Mouse (Mus musculus): ENCODE data around the gene Rplp2. TPM values are rescaled to one million over a fixed set of nuclear protein-coding genes. Genes with fewer than 3 reads are reported as not detected.

Rplp2 gene
- polyA plus RNA-seq, 1 experiment from 2014 or later: 1,250 TPM

GRCm38 (mm10) chr7:141472763-141473162, 25.6 kb downstream of the Rplp2 start:
- Histone ChIP-seq H3K27ac (ENCODE audit: low read length) (no peak overlapping the region), H3K4me3 (replicated peaks; ENCODE audit: low read length) (no peak overlapping the region), H3K36me3 (ENCODE audit: control insufficient read depth, insufficient read depth, low read length) (peaks cover 14% of the 10 kb centered on the region), H3K4me1 (ENCODE audit: control insufficient read depth, insufficient read depth, low read length) (peaks cover 45% of the 10 kb centered on the region), H3K9ac (ENCODE audit: low read length) (no peak overlapping the region), H3K27me3 (ENCODE audit: control insufficient read depth, insufficient read depth, low read length) (no peaks in the 10 kb centered on the region), H3K9me3 (replicated peaks; ENCODE audit: control insufficient read depth, low read length) (no peaks in the 10 kb centered on the region), H3K4me2 (ENCODE audit: low read depth, low read length) (no peak overlapping the region)
- ATAC-seq (ENCODE audit: insufficient read depth, low FRiP score): no peak
- 87% methylated on average over 6 of the region's 6 CpGs for WGBS

- Histone ChIP-seq H3K9ac (ENCODE audit: low read length) (peak overlapping the region; percentile 82), H3K4me3 (replicated peaks; ENCODE audit: low read length) (peak overlapping the region; percentile 72), H3K27ac (ENCODE audit: low read length) (no peak overlapping the region), H3K27me3 (ENCODE audit: control insufficient read depth, insufficient read depth, low read length) (no peaks in the 10 kb centered on the region), H3K36me3 (ENCODE audit: control insufficient read depth, insufficient read depth, low read length) (peaks cover 14% of the 10 kb centered on the region), H3K9me3 (replicated peaks; ENCODE audit: control insufficient read depth, low read length) (no peaks in the 10 kb centered on the region), H3K4me1 (ENCODE audit: control insufficient read depth, insufficient read depth, low read length) (peaks cover 42% of the 10 kb centered on the region), H3K4me2 (ENCODE audit: low read depth, low read length) (peak overlapping the region; percentile 81)
- WGBS: 9% methylated on average over 5 of the region's 5 CpGs
- no peak for ATAC-seq (ENCODE audit: insufficient read depth, low FRiP score)
Measured at GRCm38 (mm10) chr7:141474160-141474559, 27.0 kb downstream of the Rplp2 start.

- peaks cover 6% of the 10 kb centered on the region; the same call in 1 of the 2 replicates for H3K36me3 ChIP-seq (ENCODE audit: control insufficient read depth, insufficient read depth, low read length)
- peak within 1 kb of the TSS; percentile 82 for H3K9ac ChIP-seq (ENCODE audit: low read length)
- peak within 1 kb of the TSS; percentile 72 for H3K4me3 ChIP-seq (replicated peaks; ENCODE audit: low read length)
- WGBS: under 1% methylated on average over 86 of the region's 87 CpGs
- peaks cover 36% of the 10 kb centered on the region for H3K4me1 ChIP-seq (ENCODE audit: control insufficient read depth, insufficient read depth, low read length)
- no peaks in the 10 kb centered on the region for H3K9me3 ChIP-seq (replicated peaks; ENCODE audit: control insufficient read depth, low read length)
- peak within 1 kb of the TSS; percentile 81 for H3K4me2 ChIP-seq (ENCODE audit: low read depth, low read length)
- peak; percentile 72 for ATAC-seq (ENCODE audit: insufficient read depth, low FRiP score)
- H3K27ac ChIP-seq (ENCODE audit: low read length): peak within 1 kb of the TSS; percentile 97
- no peaks in the 10 kb centered on the region for H3K27me3 ChIP-seq (ENCODE audit: control insufficient read depth, insufficient read depth, low read length)
Measured at GRCm38 (mm10) chr7:141475011-141475804, 28.0 kb downstream of the Rplp2 start, which contains the start of the genes Polr2l and Tspan4. Polr2l (minus strand) TSS chr7:141475132. Tspan4 (plus strand) TSS chr7:141475240.

DNA sequence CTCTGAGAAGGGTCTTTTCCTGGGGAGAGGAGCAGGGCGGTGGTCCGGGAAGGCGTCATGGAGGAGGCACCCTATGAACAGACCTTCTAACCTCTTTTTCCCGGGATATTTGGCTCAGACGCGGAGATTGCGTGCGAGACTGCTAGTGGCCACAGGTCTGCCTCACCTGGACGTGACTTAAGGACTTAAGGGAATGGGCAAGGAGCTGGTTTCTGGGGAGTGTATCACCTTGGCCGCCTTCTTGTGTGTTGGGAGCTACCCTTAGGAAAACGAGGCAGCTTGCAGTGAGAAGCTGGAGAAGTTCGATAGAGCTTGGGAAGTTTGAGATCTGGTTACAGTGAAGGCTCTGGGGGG, 28.6 kb downstream of the Rplp2 start:
- peak overlapping the region; percentile 97 for H3K27ac ChIP-seq (ENCODE audit: low read length)
- H3K9me3 ChIP-seq (replicated peaks; ENCODE audit: control insufficient read depth, low read length): no peaks in the 10 kb centered on the region
- peaks cover 6% of the 10 kb centered on the region; the same call in 1 of the 2 replicates for H3K36me3 ChIP-seq (ENCODE audit: control insufficient read depth, insufficient read depth, low read length)
- under 1% methylated on average over 12 of the region's 12 CpGs for WGBS
- H3K4me1 ChIP-seq (ENCODE audit: control insufficient read depth, insufficient read depth, low read length): peaks cover 36% of the 10 kb centered on the region
- peak overlapping the region; percentile 82 for H3K9ac ChIP-seq (ENCODE audit: low read length)
- no peak for ATAC-seq (ENCODE audit: insufficient read depth, low FRiP score)
- peak overlapping the region; percentile 72 for H3K4me3 ChIP-seq (replicated peaks; ENCODE audit: low read length)
- no peaks in the 10 kb centered on the region for H3K27me3 ChIP-seq (ENCODE audit: control insufficient read depth, insufficient read depth, low read length)
- peak overlapping the region; percentile 81 for H3K4me2 ChIP-seq (ENCODE audit: low read depth, low read length)

DNA sequence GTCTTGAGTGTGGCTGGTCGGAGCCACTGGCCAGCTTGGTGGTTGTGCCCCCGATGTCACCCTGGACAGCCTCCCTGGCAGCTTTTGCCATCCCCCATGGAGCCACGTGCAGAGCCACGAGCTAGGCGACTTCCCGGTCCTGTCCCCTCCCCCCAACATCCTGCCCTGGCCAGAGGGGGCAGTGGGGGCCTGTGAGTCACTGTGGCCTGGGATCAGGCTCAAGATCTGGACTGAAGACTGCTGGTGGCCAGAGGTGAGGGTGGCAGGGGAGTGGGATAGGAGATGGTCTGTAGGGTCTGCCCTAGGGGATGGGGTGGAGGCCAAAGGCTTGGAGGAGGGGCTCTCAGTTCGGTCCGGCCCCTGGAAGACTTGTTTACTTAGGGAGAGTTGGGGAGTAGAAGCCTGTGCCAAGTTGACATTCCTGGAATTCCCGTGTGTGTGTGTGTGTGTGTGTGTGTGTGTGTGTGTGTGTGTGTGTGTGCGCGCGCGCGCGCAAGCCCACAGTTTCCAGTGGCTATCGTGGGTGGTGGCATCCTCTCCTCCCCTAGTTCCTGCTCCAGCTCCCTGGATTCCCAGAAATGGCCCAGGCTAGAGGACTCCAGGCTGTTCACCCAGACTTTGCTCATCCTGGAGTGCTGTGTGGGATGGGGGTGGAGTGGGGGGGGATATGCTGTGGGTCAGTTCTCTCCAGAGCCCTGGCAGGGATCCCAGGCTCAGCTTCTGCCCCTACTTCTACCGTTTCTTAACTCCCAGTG, 29.2 kb downstream of the Rplp2 start:
- 0 out of 2 replicates have a peak, but pooled peaks cover 1% of the 10 kb centered on the region for H3K27me3 ChIP-seq (ENCODE audit: control insufficient read depth, insufficient read depth, low read length)
- 0 out of 2 replicates have a peak, but pooled peaks cover 2% of the 10 kb centered on the region for H3K36me3 ChIP-seq (ENCODE audit: control insufficient read depth, insufficient read depth, low read length)
- H3K4me3 ChIP-seq (replicated peaks; ENCODE audit: low read length): peak overlapping the region; percentile 72
- H3K9me3 ChIP-seq (replicated peaks; ENCODE audit: control insufficient read depth, low read length): no peaks in the 10 kb centered on the region
- peak overlapping the region; percentile 81 for H3K4me2 ChIP-seq (ENCODE audit: low read depth, low read length)
- H3K9ac ChIP-seq (ENCODE audit: low read length): peak overlapping the region; percentile 82
- peak; percentile 81 for ATAC-seq (ENCODE audit: insufficient read depth, low FRiP score)
- WGBS: 2% methylated on average over 17 of the region's 17 CpGs
- peaks cover 42% of the 10 kb centered on the region for H3K4me1 ChIP-seq (ENCODE audit: control insufficient read depth, insufficient read depth, low read length)
- peak overlapping the region; percentile 97 for H3K27ac ChIP-seq (ENCODE audit: low read length)

DNA sequence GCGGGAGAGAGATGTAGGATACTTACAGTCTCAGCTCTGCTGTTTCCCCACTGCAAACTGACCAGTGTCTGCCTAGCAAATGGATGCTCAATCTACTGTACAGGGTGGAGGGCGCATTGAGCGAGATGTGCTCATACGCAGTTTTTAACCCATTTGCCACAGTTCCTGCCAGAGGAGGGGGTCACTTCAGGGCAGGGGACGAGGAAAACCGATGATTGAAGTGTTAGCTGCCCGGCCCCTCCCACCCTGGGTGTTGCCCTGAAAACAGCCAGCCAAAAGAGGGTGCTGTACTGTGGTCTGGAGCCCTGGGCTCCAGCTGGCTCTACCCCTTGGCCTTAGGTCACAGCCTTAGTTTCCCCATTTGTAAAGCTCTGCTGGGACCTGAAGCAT, 29.8 kb downstream of the Rplp2 start:
- H3K27ac ChIP-seq (ENCODE audit: low read length): peak overlapping the region; percentile 97
- no peaks in the 10 kb centered on the region for H3K9me3 ChIP-seq (replicated peaks; ENCODE audit: control insufficient read depth, low read length)
- no peaks in the 10 kb centered on the region for H3K36me3 ChIP-seq (ENCODE audit: control insufficient read depth, insufficient read depth, low read length)
- ATAC-seq (ENCODE audit: insufficient read depth, low FRiP score): no peak
- WGBS: 3% methylated on average over 7 of the region's 7 CpGs
- H3K4me1 ChIP-seq (ENCODE audit: control insufficient read depth, insufficient read depth, low read length): peaks cover 47% of the 10 kb centered on the region
- H3K27me3 ChIP-seq (ENCODE audit: control insufficient read depth, insufficient read depth, low read length): 0 out of 2 replicates have a peak, but pooled peaks cover 4% of the 10 kb centered on the region
- peak overlapping the region; percentile 72 for H3K4me3 ChIP-seq (replicated peaks; ENCODE audit: low read length)
- peak overlapping the region; percentile 81 for H3K4me2 ChIP-seq (ENCODE audit: low read depth, low read length)
- peak overlapping the region; percentile 82 for H3K9ac ChIP-seq (ENCODE audit: low read length)

DNA sequence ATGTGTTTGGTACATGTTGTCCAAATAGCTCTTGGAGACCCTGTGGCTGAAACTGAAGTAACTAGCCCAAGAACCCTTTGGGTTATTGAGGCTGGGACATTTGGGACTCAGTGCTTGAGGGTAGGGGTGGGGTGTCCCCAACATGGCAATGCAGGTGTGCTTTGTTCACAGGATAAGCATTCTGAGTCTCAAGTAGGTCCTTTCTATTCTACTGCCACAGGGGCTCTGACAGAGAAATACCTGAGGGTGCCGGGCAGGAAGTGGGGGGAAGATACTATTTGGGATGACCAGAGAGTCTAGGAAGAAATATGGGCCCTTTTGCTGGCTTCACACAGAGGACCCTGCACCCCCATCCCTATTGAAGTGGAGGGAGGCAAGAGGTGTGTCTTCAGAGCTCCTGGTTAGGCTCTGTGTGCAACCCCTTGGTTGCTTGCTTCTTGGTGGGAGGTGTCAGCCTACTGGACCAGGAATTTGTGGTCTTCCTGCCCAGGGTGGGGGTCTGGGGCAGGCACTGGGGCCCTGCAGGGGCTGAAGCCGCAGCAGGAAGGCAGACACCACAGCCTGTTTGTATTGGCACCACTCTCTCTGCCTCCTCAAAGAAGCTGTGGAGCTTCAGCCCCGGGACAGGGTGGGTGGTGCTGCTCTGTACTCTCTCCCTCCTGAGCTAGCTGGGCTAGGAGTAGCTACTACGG, 30.6 kb downstream of the Rplp2 start:
- 31% methylated on average over 4 of the region's 4 CpGs for WGBS
- no peaks in the 10 kb centered on the region for H3K36me3 ChIP-seq (ENCODE audit: control insufficient read depth, insufficient read depth, low read length)
- ATAC-seq (ENCODE audit: insufficient read depth, low FRiP score): no peak
- H3K9ac ChIP-seq (ENCODE audit: low read length): peak overlapping the region; percentile 82
- H3K4me2 ChIP-seq (ENCODE audit: low read depth, low read length): peak overlapping the region; percentile 81
- peak overlapping the region; percentile 97 for H3K27ac ChIP-seq (ENCODE audit: low read length)
- H3K4me3 ChIP-seq (replicated peaks; ENCODE audit: low read length): no peak overlapping the region; the same call in 1 of the 2 replicates
- peaks cover 53% of the 10 kb centered on the region for H3K4me1 ChIP-seq (ENCODE audit: control insufficient read depth, insufficient read depth, low read length)
- 0 out of 2 replicates have a peak, but pooled peaks cover 8% of the 10 kb centered on the region for H3K27me3 ChIP-seq (ENCODE audit: control insufficient read depth, insufficient read depth, low read length)
- H3K9me3 ChIP-seq (replicated peaks; ENCODE audit: control insufficient read depth, low read length): no peaks in the 10 kb centered on the region

DNA sequence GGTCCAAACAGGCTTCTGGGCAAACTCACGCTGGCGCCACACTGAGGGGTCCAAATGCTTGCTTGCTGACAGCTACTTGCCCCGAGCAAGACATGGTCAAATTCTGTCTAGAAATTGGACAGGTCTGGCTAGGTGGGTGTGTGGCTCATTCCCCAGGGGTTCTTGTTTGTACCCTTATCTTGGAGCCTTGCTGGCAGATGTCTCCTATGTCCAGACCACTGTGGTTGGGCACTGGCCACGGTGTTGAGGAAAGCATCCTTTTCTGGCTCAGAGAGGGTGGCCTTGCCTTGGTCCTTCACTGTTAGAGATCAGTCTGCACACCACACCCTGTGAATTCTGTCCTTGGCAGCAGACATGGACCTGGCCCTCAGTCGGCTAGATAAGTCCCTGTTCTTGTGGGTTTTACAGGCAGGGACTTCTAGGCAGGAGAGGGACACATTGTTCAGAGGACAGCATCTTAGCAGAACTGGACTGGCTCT, 31.1 kb downstream of the Rplp2 start:
- H3K36me3 ChIP-seq (ENCODE audit: control insufficient read depth, insufficient read depth, low read length): no peaks in the 10 kb centered on the region
- H3K27ac ChIP-seq (ENCODE audit: low read length): peak overlapping the region; percentile 97; the same call in 1 of the 2 replicates
- no peak overlapping the region for H3K4me3 ChIP-seq (replicated peaks; ENCODE audit: low read length)
- 0 out of 2 replicates have a peak overlapping the region, but pooled peaks have one; percentile 82 for H3K9ac ChIP-seq (ENCODE audit: low read length)
- H3K4me2 ChIP-seq (ENCODE audit: low read depth, low read length): no peak overlapping the region
- no peak for ATAC-seq (ENCODE audit: insufficient read depth, low FRiP score)
- H3K27me3 ChIP-seq (ENCODE audit: control insufficient read depth, insufficient read depth, low read length): 0 out of 2 replicates have a peak, but pooled peaks cover 8% of the 10 kb centered on the region
- WGBS: 63% methylated on average over 5 of the region's 5 CpGs
- peaks cover 55% of the 10 kb centered on the region for H3K4me1 ChIP-seq (ENCODE audit: control insufficient read depth, insufficient read depth, low read length)
- H3K9me3 ChIP-seq (replicated peaks; ENCODE audit: control insufficient read depth, low read length): no peaks in the 10 kb centered on the region

Data from stomach, embryonic 16.5 days (tissue).